Mouse (Mus musculus): ENCODE results near the gene Olfr27. TPM values are rescaled to one million over a fixed set of nuclear protein-coding genes. Genes with fewer than 3 reads are reported as not detected.

Olfr27 gene
- polyA plus RNA-seq (2015; fragmentation: Nextera tagmentation; extraction: Ambion mirVana) = not detected in 2 replicates

DNA sequence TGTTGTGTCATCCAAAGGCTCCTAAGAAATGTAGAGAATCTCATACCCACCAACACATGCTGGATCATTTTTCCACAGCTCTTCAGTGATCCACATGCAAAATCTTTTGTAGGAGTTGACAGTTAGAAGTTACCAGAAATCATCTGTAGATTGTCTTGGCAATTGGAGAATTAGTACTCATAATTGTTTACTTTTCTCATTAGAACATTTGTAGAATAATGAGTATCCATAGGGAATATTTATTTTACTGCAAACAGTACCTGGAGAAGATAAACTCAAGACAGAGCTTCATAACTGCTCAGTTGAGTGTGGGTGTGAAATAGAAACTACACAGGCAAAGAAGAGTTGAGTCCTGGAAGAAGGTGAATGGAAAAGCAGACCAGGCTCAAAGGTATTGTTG lies at the start of gene Olfr27:
Gene Olfr27, plus strand, starts transcription at position 301 of the 400 bp plus-strand sequence.

DNA sequence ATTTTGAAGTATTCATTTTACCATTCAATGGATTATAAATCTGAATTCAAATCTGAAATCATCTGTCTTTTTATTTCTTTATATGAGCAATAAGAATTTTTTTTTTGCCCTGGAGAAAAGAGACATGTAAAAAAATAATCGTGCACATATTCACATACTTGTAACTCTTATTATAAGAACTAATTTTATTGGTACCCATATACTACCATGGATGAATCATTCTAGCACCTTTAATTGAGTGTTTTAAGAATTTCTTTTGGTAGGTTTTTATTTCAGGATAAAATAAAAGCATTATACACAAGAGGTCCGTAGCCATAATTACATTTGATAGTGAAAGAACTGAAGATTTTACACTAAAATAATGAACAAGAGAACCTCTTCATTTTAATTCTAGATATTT lies 49.1 kb upstream of the Olfr27 start, which contains the start of gene Olfr938:
Gene Olfr938, minus strand, starts transcription at position 101 of the 400 bp plus-strand sequence.

DNA sequence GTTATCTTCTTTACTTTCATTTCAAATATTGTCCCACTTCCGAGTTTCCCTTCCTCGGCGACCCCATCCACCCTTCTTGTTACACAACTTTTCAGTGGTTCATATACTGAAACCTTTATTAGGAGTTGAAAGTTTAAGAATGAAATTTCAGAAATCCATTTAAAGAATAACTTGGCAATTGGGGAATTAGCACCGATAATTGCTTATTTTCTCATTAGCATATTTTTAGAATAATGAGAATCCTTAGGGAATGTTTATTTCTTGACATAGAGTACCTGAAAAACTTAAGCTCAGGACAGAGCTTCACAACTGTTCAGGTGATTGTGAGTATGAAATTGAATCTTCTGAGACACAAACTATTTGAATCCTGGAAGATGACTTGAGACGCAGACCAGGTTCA lies 38.1 kb downstream of the Olfr27 start, which contains the start of gene Olfr943:
Gene Olfr943, plus strand, starts transcription at position 301 of the 400 bp plus-strand sequence.

Other genes with a start within 250 kb of the Olfr27 start
- not detected in 2 replicates for gene Olfr930, start 198.3 kb upstream of the Olfr27 start, polyA plus RNA-seq (2015; fragmentation: Nextera tagmentation; extraction: Ambion mirVana)
- gene Olfr933, start 155.8 kb upstream of the Olfr27 start, polyA plus RNA-seq (2015; fragmentation: Nextera tagmentation; extraction: Ambion mirVana) = not detected in 2 replicates
- gene Olfr934, start 139.8 kb upstream of the Olfr27 start, polyA plus RNA-seq (2015; fragmentation: Nextera tagmentation; extraction: Ambion mirVana) = not detected in 2 replicates
- gene Olfr935, start 128.4 kb upstream of the Olfr27 start, polyA plus RNA-seq (2015; fragmentation: Nextera tagmentation; extraction: Ambion mirVana) = not detected in 2 replicates
- not detected in 2 replicates for gene Olfr146, start 104.8 kb upstream of the Olfr27 start, polyA plus RNA-seq (2015; fragmentation: Nextera tagmentation; extraction: Ambion mirVana)
- not detected in 2 replicates for gene Olfr937, start 63.2 kb upstream of the Olfr27 start, polyA plus RNA-seq (2015; fragmentation: Nextera tagmentation; extraction: Ambion mirVana)
- not detected in 2 replicates for gene Olfr938, start 49.2 kb upstream of the Olfr27 start, polyA plus RNA-seq (2015; fragmentation: Nextera tagmentation; extraction: Ambion mirVana)
- not detected in 2 replicates for gene Olfr943, start 38.2 kb downstream of the Olfr27 start, polyA plus RNA-seq (2015; fragmentation: Nextera tagmentation; extraction: Ambion mirVana)
- not detected in 2 replicates for gene Olfr944, start 73.8 kb downstream of the Olfr27 start, polyA plus RNA-seq (2015; fragmentation: Nextera tagmentation; extraction: Ambion mirVana)
- not detected in 2 replicates for gene Olfr1537, start 121.9 kb downstream of the Olfr27 start, polyA plus RNA-seq (2015; fragmentation: Nextera tagmentation; extraction: Ambion mirVana)
- not detected in 2 replicates for gene Olfr945, start 148.7 kb downstream of the Olfr27 start, polyA plus RNA-seq (2015; fragmentation: Nextera tagmentation; extraction: Ambion mirVana)
- gene Olfr948, start 197.9 kb downstream of the Olfr27 start, polyA plus RNA-seq (2015; fragmentation: Nextera tagmentation; extraction: Ambion mirVana) = not detected in 2 replicates

Data from adrenal gland, postnatal 0 days (tissue).